Mouse (Mus musculus): ENCODE results near the gene Klf9. TPM values are rescaled to one million over a fixed set of nuclear protein-coding genes. Genes with fewer than 3 reads are reported as not detected.

The Klf9 gene
- polyA plus RNA-seq, 1 experiment from 2014 or later, result 4.6 TPM

GRCm38 (mm10) chr19:23132720-23133426 lies 8.2 kb upstream of the Klf9 start:
- no peak overlapping the region for H3K27ac ChIP-seq
- H3K27me3 ChIP-seq, result peaks cover 42% of the 10 kb centered on the region
- no peak overlapping the region for H3K4me2 ChIP-seq
- H3K4me1 ChIP-seq, result peaks cover 40% of the 10 kb centered on the region
- no peak overlapping the region for H3K9ac ChIP-seq
- H3K4me3 ChIP-seq, result no peak overlapping the region
- no peak for ATAC-seq (ENCODE audit: insufficient number of reproducible peaks, low FRiP score, low TSS enrichment, low read depth)
- no peaks in the 10 kb centered on the region for H3K9me3 ChIP-seq
- no peaks in the 10 kb centered on the region for H3K36me3 ChIP-seq
- 21% methylated on average over 7 of the region's 7 CpGs for WGBS

- H3K9me3 ChIP-seq, result no peaks in the 10 kb centered on the region
- 17% methylated on average over 9 of the region's 9 CpGs for WGBS
- no peak for ATAC-seq (ENCODE audit: insufficient number of reproducible peaks, low FRiP score, low TSS enrichment, low read depth)
- no peak overlapping the region for H3K27ac ChIP-seq
- no peak overlapping the region for H3K4me3 ChIP-seq
- H3K4me2 ChIP-seq, result peak overlapping the region; percentile 83
- H3K4me1 ChIP-seq, result peaks cover 40% of the 10 kb centered on the region
- no peaks in the 10 kb centered on the region for H3K36me3 ChIP-seq
- peaks cover 44% of the 10 kb centered on the region for H3K27me3 ChIP-seq
- H3K9ac ChIP-seq, result no peak overlapping the region
These were observed 7.5 kb upstream of the Klf9 start for GRCm38 (mm10) chr19:23133427-23134094.

- no peak overlapping the region for H3K9ac ChIP-seq
- peaks cover 44% of the 10 kb centered on the region for H3K27me3 ChIP-seq
- no peaks in the 10 kb centered on the region for H3K9me3 ChIP-seq
- H3K36me3 ChIP-seq, result no peaks in the 10 kb centered on the region
- H3K27ac ChIP-seq, result no peak overlapping the region
- peaks cover 40% of the 10 kb centered on the region for H3K4me1 ChIP-seq
- ATAC-seq (ENCODE audit: insufficient number of reproducible peaks, low FRiP score, low TSS enrichment, low read depth), result no peak
- peak overlapping the region; percentile 43 for H3K4me3 ChIP-seq
- WGBS, result 4% methylated on average over 14 of the region's 14 CpGs
- H3K4me2 ChIP-seq, result peak overlapping the region; percentile 83
These were observed 7.0 kb upstream of the Klf9 start for GRCm38 (mm10) chr19:23134095-23134440.

GRCm38 (mm10) chr19:23134441-23135301 lies 6.4 kb upstream of the Klf9 start:
- peak overlapping the region; percentile 83 for H3K4me2 ChIP-seq
- H3K9me3 ChIP-seq, result no peaks in the 10 kb centered on the region
- H3K36me3 ChIP-seq, result no peaks in the 10 kb centered on the region
- under 1% methylated on average over 47 of the region's 47 CpGs for WGBS
- no peak overlapping the region for H3K27ac ChIP-seq
- no peak overlapping the region; the same call in 1 of the 2 replicates for H3K9ac ChIP-seq
- ATAC-seq (ENCODE audit: insufficient number of reproducible peaks, low FRiP score, low TSS enrichment, low read depth), result no peak
- peaks cover 40% of the 10 kb centered on the region for H3K4me1 ChIP-seq
- peak overlapping the region; percentile 43 for H3K4me3 ChIP-seq
- peaks cover 44% of the 10 kb centered on the region for H3K27me3 ChIP-seq

GRCm38 (mm10) chr19:23135349-23136201 lies 5.5 kb upstream of the Klf9 start:
- peaks cover 40% of the 10 kb centered on the region for H3K4me1 ChIP-seq
- H3K27ac ChIP-seq, result 0 out of 2 replicates have a peak overlapping the region, but pooled peaks have one; percentile 33
- H3K27me3 ChIP-seq, result peaks cover 44% of the 10 kb centered on the region
- H3K4me3 ChIP-seq, result peak overlapping the region; percentile 43
- no peak for ATAC-seq (ENCODE audit: insufficient number of reproducible peaks, low FRiP score, low TSS enrichment, low read depth)
- H3K9ac ChIP-seq, result 0 out of 2 replicates have a peak overlapping the region, but pooled peaks have one; percentile 21
- H3K9me3 ChIP-seq, result no peaks in the 10 kb centered on the region
- H3K36me3 ChIP-seq, result no peaks in the 10 kb centered on the region
- under 1% methylated on average over 55 of the region's 55 CpGs for WGBS
- peak overlapping the region; percentile 83 for H3K4me2 ChIP-seq

- no peak for ATAC-seq (ENCODE audit: insufficient number of reproducible peaks, low FRiP score, low TSS enrichment, low read depth)
- H3K9ac ChIP-seq, result 0 out of 2 replicates have a peak overlapping the region, but pooled peaks have one; percentile 21
These were observed 4.7 kb upstream of the Klf9 start for GRCm38 (mm10) chr19:23136202-23136850.

GRCm38 (mm10) chr19:23137295-23137694 lies 3.7 kb upstream of the Klf9 start:
- Histone ChIP-seq H3K4me3 (no peak overlapping the region), H3K9ac (no peak overlapping the region), H3K9me3 (no peaks in the 10 kb centered on the region), H3K4me2 (no peak overlapping the region), H3K36me3 (no peaks in the 10 kb centered on the region), H3K27me3 (peaks cover 44% of the 10 kb centered on the region), H3K4me1 (peaks cover 53% of the 10 kb centered on the region), H3K27ac (no peak overlapping the region)
- no peak for ATAC-seq (ENCODE audit: insufficient number of reproducible peaks, low FRiP score, low TSS enrichment, low read depth)
- WGBS, result 44% methylated on average over 2 of the region's 2 CpGs

More at GRCm38 (mm10) chr19:23136202-23136850, 4.7 kb upstream of the Klf9 start:
- H3K4me1 ChIP-seq, result peaks cover 44% of the 10 kb centered on the region
- peak overlapping the region; percentile 43 for H3K4me3 ChIP-seq
- no peaks in the 10 kb centered on the region for H3K36me3 ChIP-seq
- peaks cover 44% of the 10 kb centered on the region for H3K27me3 ChIP-seq
- no peak overlapping the region for H3K27ac ChIP-seq
- H3K4me2 ChIP-seq, result peak overlapping the region; percentile 83
- H3K9me3 ChIP-seq, result no peaks in the 10 kb centered on the region
- 3% methylated on average over 27 of the region's 27 CpGs for WGBS

- H3K4me2 ChIP-seq, result peak overlapping the region; percentile 98
- no peaks in the 10 kb centered on the region for H3K36me3 ChIP-seq
- H3K4me1 ChIP-seq, result peaks cover 47% of the 10 kb centered on the region
- WGBS, result 46% methylated on average over 12 of the region's 12 CpGs
- H3K9ac ChIP-seq, result no peak overlapping the region
- H3K27me3 ChIP-seq, result peaks cover 30% of the 10 kb centered on the region
- H3K9me3 ChIP-seq, result no peaks in the 10 kb centered on the region
- ATAC-seq (ENCODE audit: insufficient number of reproducible peaks, low FRiP score, low TSS enrichment, low read depth), result no peak
- H3K4me3 ChIP-seq, result peak overlapping the region; percentile 67
- no peak overlapping the region; the same call in 1 of the 2 replicates for H3K27ac ChIP-seq
These were observed 1.1 kb upstream of the Klf9 start for GRCm38 (mm10) chr19:23139756-23140470.

GRCm38 (mm10) chr19:23141391-23142281 lies 610 bp downstream of the Klf9 start:
- WGBS, result under 1% methylated on average over 91 of the region's 94 CpGs
- peak overlapping the region; percentile 87 for H3K27ac ChIP-seq
- no peaks in the 10 kb centered on the region for H3K36me3 ChIP-seq
- peak overlapping the region; percentile 98 for H3K4me2 ChIP-seq
- ATAC-seq (ENCODE audit: insufficient number of reproducible peaks, low FRiP score, low TSS enrichment, low read depth), result no peak
- no peaks in the 10 kb centered on the region for H3K9me3 ChIP-seq
- peaks cover 30% of the 10 kb centered on the region for H3K4me1 ChIP-seq
- peak overlapping the region; percentile 67 for H3K4me3 ChIP-seq
- peaks cover 15% of the 10 kb centered on the region for H3K27me3 ChIP-seq
- H3K9ac ChIP-seq, result peak overlapping the region; percentile 57

Measured in limb, embryonic 15.5 days (tissue).